Mouse (Mus musculus) MEL (cell line): ENCODE results near the gene Psen2.

Experiments
- CTCF ChIP-seq, 3 experiments: IDR thresholded peaks in 2 of 3; conservative IDR thresholded peaks in 1 of 3; 2 replicates each; pipeline ENCODE4 v1.5.1; 2011 to 2012; ENCODE audit warnings: low read length in 3 of 3, low read depth in 2 of 3, mild to moderate bottlenecking in 2 of 3, improper control_type of control experiment in 1 of 3, inconsistent platforms in 1 of 3, mixed read lengths in 1 of 3, moderate library complexity in 1 of 3; ENCODE audit not compliant: control insufficient read depth in 1 of 3, insufficient read depth in 1 of 3, poor library complexity in 1 of 3, severe bottlenecking in 1 of 3
- ETS1 ChIP-seq: IDR thresholded peaks from 2 replicates; pipeline ENCODE4 v1.6.1; 2012; ENCODE audit warnings: low read depth, mild to moderate bottlenecking, inconsistent platforms, low read length, improper control_type of control experiment, moderate library complexity
- GATA1 ChIP-seq: IDR thresholded peaks from 2 replicates; pipeline ENCODE4 v1.6.1; 2011; ENCODE audit warnings: low read depth, low read length, improper control_type of control experiment
- JUND ChIP-seq: IDR thresholded peaks from 2 replicates; pipeline ENCODE4 v1.6.1; 2011; ENCODE audit warnings: low read depth, mild to moderate bottlenecking, improper control_type of control experiment, low read length
- MAFK ChIP-seq: IDR thresholded peaks from 2 replicates; pipeline ENCODE4 v1.6.1; 2011; ENCODE audit warnings: low read depth, mild to moderate bottlenecking, low read length, improper control_type of control experiment, borderline replicate concordance
- MAX ChIP-seq: IDR thresholded peaks from 2 replicates; pipeline ENCODE4 v1.6.1; 2011; ENCODE audit warnings: low read length, improper control_type of control experiment
- NRF1 ChIP-seq: IDR thresholded peaks from 2 replicates; pipeline ENCODE4 v1.6.1; 2014; ENCODE audit warnings: low read depth, mild to moderate bottlenecking, inconsistent platforms, low read length, improper control_type of control experiment, moderate library complexity; ENCODE audit not compliant: poor library complexity, insufficient read depth, severe bottlenecking
- POLR2A ChIP-seq, 2 experiments: IDR thresholded peaks; 2 replicates each; pipeline ENCODE4 v1.6.1; 2011 to 2012; ENCODE audit warnings: low read length in 2 of 2, mild to moderate bottlenecking in 2 of 2, control low read depth in 1 of 2, improper control_type of control experiment in 1 of 2, low read depth in 1 of 2, moderate library complexity in 1 of 2; ENCODE audit not compliant: control insufficient read depth in 1 of 2, insufficient read depth in 1 of 2, poor library complexity in 1 of 2
- SMC3 ChIP-seq: IDR thresholded peaks from 2 replicates; pipeline ENCODE4 v1.6.1; 2011; ENCODE audit warnings: low read depth, low read length, improper control_type of control experiment
- TBP ChIP-seq: IDR thresholded peaks from 2 replicates; pipeline ENCODE4 v1.8.0; 2011; ENCODE audit warnings: low read depth, low read length, improper control_type of control experiment
- ZC3H11A ChIP-seq: IDR thresholded peaks from 2 replicates; pipeline ENCODE4 v1.6.1; 2012; ENCODE audit warnings: low read depth, mild to moderate bottlenecking, inconsistent platforms, low read length, improper control_type of control experiment

GRCm38 (mm10) chr1:180194781-180195471 lies 68.3 kb downstream of the Psen2 start:
- TF ChIP-seq NRF1: no peak
- no peak for TF ChIP-seq SMC3
- no peak for TF ChIP-seq JUND
- TF ChIP-seq MAX: no peak
- no peak for TF ChIP-seq ETS1
- no peak for TF ChIP-seq TBP
- no peak for TF ChIP-seq POLR2A (IDR thresholded peaks at IDR 0.05; ENCODE audit: control insufficient read depth in 1 of 2, insufficient read depth in 1 of 2, low read depth in 1 of 2, low read length in 2 of 2, poor library complexity in 1 of 2)
- TF ChIP-seq ZC3H11A: no peak
- no peak for TF ChIP-seq GATA1
- no peak for TF ChIP-seq CTCF (IDR thresholded peaks at IDR 0.05 in 2 of 3, conservative IDR thresholded peaks at IDR 0.05 in 1 of 3; ENCODE audit: control insufficient read depth in 1 of 3, insufficient read depth in 1 of 3, low read depth in 2 of 3, low read length in 3 of 3, poor library complexity in 1 of 3, severe bottlenecking in 1 of 3)
- TF ChIP-seq MAFK: no peak
